30 mouse cellular contexts compared by ENCODE assay signal in the genomic region with DNA sequence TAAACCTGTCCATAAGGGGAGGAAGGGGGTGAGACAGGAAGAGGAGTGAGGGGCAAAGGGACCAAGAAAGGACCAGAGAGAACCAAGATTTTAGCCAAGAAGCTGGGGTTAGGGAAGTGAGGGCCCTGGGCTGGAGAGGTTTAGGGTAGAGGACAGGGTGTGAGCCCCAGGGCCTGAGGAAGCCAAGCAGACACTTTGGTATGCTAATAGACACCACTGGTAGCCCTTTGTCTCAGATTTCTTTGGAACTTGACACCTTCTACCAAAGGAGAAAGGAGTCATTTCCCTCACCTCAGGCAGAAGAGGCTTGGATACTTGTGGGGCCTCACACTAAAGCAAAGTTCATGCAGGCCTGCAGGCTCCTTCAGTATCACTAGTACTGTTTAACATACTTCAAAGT. TPM values are rescaled to one million over a fixed set of nuclear protein-coding genes. Genes with fewer than 3 reads are reported as not detected.
A peak's percentile ranks its signal among the peaks of the same experiment; 100 is the strongest.
DNase-seq lines count a peak whose midpoint lies in the region; ATAC-seq and TF ChIP-seq lines count a peak whose summit lies in the region.
"Had no signal": no experiment of that assay in that cellular context is flagged by ENCODE, and none has a peak within 500 bp of the region (broad histone marks: within the 10 kb centered on the region; RNA-seq: fewer than 3 reads in every experiment).

No protein-coding gene starts in this region.

- no peak for ATAC-seq in intestine, embryonic 16.5 days
- ATAC-seq in intestine, postnatal 0 days: no peak
- no peak for ATAC-seq in embryonic facial prominence, embryonic 11.5 days (replicated peaks; ENCODE audit: insufficient number of reproducible peaks, low FRiP score, low TSS enrichment, low read depth)
- ATAC-seq: forebrain, embryonic 14.5 days; inflammation-experienced regulatory T-cells, adult 6 months; liver, embryonic 12.5 days; liver, postnatal 0 days had no signal

- no peaks in the 10 kb centered on the region for H3K27me3 ChIP-seq in intestine, embryonic 16.5 days (replicated peaks; ENCODE audit: control insufficient read depth, insufficient read depth, low read length)
- H3K27me3 ChIP-seq in intestine, postnatal 0 days (replicated peaks; ENCODE audit: control insufficient read depth, insufficient read depth, low read length): no peaks in the 10 kb centered on the region
- H3K27me3 ChIP-seq in embryonic facial prominence, embryonic 11.5 days (ENCODE audit: control insufficient read depth, insufficient read depth, low read length): no peaks in the 10 kb centered on the region
- H3K27me3 ChIP-seq: midbrain, embryonic 12.5 days; neural tube, embryonic 13.5 days; stomach, embryonic 15.5 days had no signal

- H3K4me1 ChIP-seq in intestine, embryonic 16.5 days (ENCODE audit: control insufficient read depth, insufficient read depth, low read length): peaks cover 5% of the 10 kb centered on the region; the same call in 1 of the 2 replicates
- peaks cover 5% of the 10 kb centered on the region; the same call in 1 of the 2 replicates for H3K4me1 ChIP-seq in intestine, postnatal 0 days (replicated peaks; ENCODE audit: control insufficient read depth, insufficient read depth, low read length)
- no peaks in the 10 kb centered on the region for H3K4me1 ChIP-seq in embryonic facial prominence, embryonic 11.5 days (ENCODE audit: control insufficient read depth, insufficient read depth, low read length)
- H3K4me1 ChIP-seq: heart, embryonic 12.5 days; liver, embryonic 12.5 days; midbrain, embryonic 12.5 days; neural tube, embryonic 13.5 days; stomach, embryonic 15.5 days had no signal

- no peak overlapping the region for H3K9ac ChIP-seq in intestine, embryonic 16.5 days (ENCODE audit: low read depth, low read length)
- H3K9ac ChIP-seq in intestine, postnatal 0 days (ENCODE audit: low read depth, low read length): no peak overlapping the region
- no peak overlapping the region for H3K9ac ChIP-seq in embryonic facial prominence, embryonic 11.5 days (replicated peaks; ENCODE audit: low read length)
- H3K9ac ChIP-seq: heart, embryonic 12.5 days; hindbrain, embryonic 14.5 days; liver, embryonic 12.5 days; liver, postnatal 0 days; midbrain, embryonic 12.5 days; neural tube, embryonic 13.5 days; stomach, embryonic 15.5 days had no signal

- peak; percentile 92 for DNase-seq in ES-CJ7 (ENCODE audit: low read depth, low spot score)
- DNase-seq in embryo, embryonic 10 days (ENCODE audit: low spot score): peak; percentile 43
- peak; percentile 14 for DNase-seq in embryonic facial prominence, embryonic 11.5 days (ENCODE audit: low spot score)
- DNase-seq in left cerebral cortex, postnatal 25 days (ENCODE audit: low spot score in 2 of 2): no peak
- DNase-seq in layer of hippocampus, adult 8-10 months (ENCODE audit: low spot score in 2 of 2): no peak
- DNase-seq: adrenal gland, adult 8-10 months; B cell, adult 2 months; cerebellum, adult 8-10 months; cerebellum, postnatal 25 days; gastrocnemius, postnatal 25 days; heart, adult 18-20 months; heart, postnatal 4 days; kidney, adult 2 months; kidney, postnatal 10 days; layer of hippocampus, adult 9-11 months; left cerebral cortex, postnatal 4 days; liver, postnatal 0 days; lung, postnatal 36 days; right cerebral cortex, postnatal 14 days had no signal

- peak overlapping the region; percentile 19; the same call in 1 of the 2 replicates for H3K27ac ChIP-seq in intestine, embryonic 16.5 days (ENCODE audit: low read length)
- no peak overlapping the region; the same call in 1 of the 2 replicates for H3K27ac ChIP-seq in intestine, postnatal 0 days (ENCODE audit: low read depth, low read length)
- no peak overlapping the region for H3K27ac ChIP-seq in embryonic facial prominence, embryonic 11.5 days (replicated peaks; ENCODE audit: low read depth, low read length)
- H3K27ac ChIP-seq: hindbrain, embryonic 14.5 days; left cerebral cortex, adult 2 months; liver, embryonic 12.5 days; midbrain, embryonic 12.5 days; neural tube, embryonic 13.5 days; stomach, embryonic 15.5 days had no signal

- no peaks in the 10 kb centered on the region for H3K36me3 ChIP-seq in intestine, embryonic 16.5 days (ENCODE audit: control insufficient read depth, insufficient read depth, low read length)
- no peaks in the 10 kb centered on the region for H3K36me3 ChIP-seq in intestine, postnatal 0 days (ENCODE audit: control insufficient read depth, insufficient read depth)
- no peaks in the 10 kb centered on the region for H3K36me3 ChIP-seq in embryonic facial prominence, embryonic 11.5 days (replicated peaks; ENCODE audit: control insufficient read depth, insufficient read depth, low read depth, low read length)
- H3K36me3 ChIP-seq: heart, embryonic 12.5 days; liver, embryonic 12.5 days; midbrain, embryonic 12.5 days; neural tube, embryonic 13.5 days; stomach, embryonic 15.5 days had no signal

- H3K4me2 ChIP-seq in intestine, embryonic 16.5 days (ENCODE audit: low read depth, low read length): no peak overlapping the region
- H3K4me2 ChIP-seq in intestine, postnatal 0 days (replicated peaks; ENCODE audit: low read depth): no peak overlapping the region
- no peak overlapping the region for H3K4me2 ChIP-seq in embryonic facial prominence, embryonic 11.5 days (ENCODE audit: low read depth, low read length)
- H3K4me2 ChIP-seq: heart, embryonic 12.5 days; hindbrain, embryonic 14.5 days; liver, embryonic 12.5 days; midbrain, embryonic 12.5 days; neural tube, embryonic 13.5 days; stomach, embryonic 15.5 days had no signal

- no peak for TF ChIP-seq CTCF in intestine, postnatal 0 days (IDR thresholded peaks at IDR 0.05; ENCODE audit: low read depth)

- H3K4me3 ChIP-seq in intestine, embryonic 16.5 days (ENCODE audit: low read length): no peak overlapping the region
- no peak overlapping the region for H3K4me3 ChIP-seq in intestine, postnatal 0 days (ENCODE audit: low read depth, low read length)
- H3K4me3 ChIP-seq in embryonic facial prominence, embryonic 11.5 days (ENCODE audit: low read depth, low read length): no peak overlapping the region
- H3K4me3 ChIP-seq: heart, embryonic 12.5 days; left cerebral cortex, adult 2 months; liver, embryonic 12.5 days; midbrain, embryonic 12.5 days; neural tube, embryonic 13.5 days; stomach, embryonic 15.5 days had no signal

- intact Hi-C loops in left cerebral cortex, postnatal 25 days (cut with DNase I): no loop called here

- H3K9me3 ChIP-seq in intestine, embryonic 16.5 days (ENCODE audit: control insufficient read depth, low read length): no peaks in the 10 kb centered on the region
- H3K9me3 ChIP-seq in intestine, postnatal 0 days (ENCODE audit: control insufficient read depth): no peaks in the 10 kb centered on the region
- no peaks in the 10 kb centered on the region for H3K9me3 ChIP-seq in embryonic facial prominence, embryonic 11.5 days (replicated peaks; ENCODE audit: control insufficient read depth, low read length)
- H3K9me3 ChIP-seq: heart, embryonic 12.5 days; liver, embryonic 12.5 days; midbrain, embryonic 12.5 days; neural tube, embryonic 13.5 days; stomach, embryonic 15.5 days had no signal

RNA-seq across cellular contexts. Expression of a gene that starts 30.7 kb away (rescaled TPM):
- 341 and 355 TPM in 2 replicates for polyA plus RNA-seq in intestine, embryonic 16.5 days (2015; fragmentation: Nextera tagmentation; extraction: Ambion mirVana)
- 148 and 153 TPM in 2 replicates for polyA plus RNA-seq in intestine, postnatal 0 days (2015; fragmentation: Nextera tagmentation; extraction: Ambion mirVana)
- polyA plus RNA-seq in embryonic facial prominence, embryonic 11.5 days (2014; fragmentation: Nextera tagmentation; extraction: Ambion mirVana): 257 and 261 TPM in 2 replicates
- 100 to 1,000 TPM; 124 to 130 TPM for total RNA-seq in left cerebral cortex, postnatal 25 days (2021)
- total RNA-seq in layer of hippocampus, adult 8-10 months (2022): 100 to 1,000 TPM; 150 to 156 (median 153) TPM

RNA-seq across cellular contexts. Expression of a gene that starts 31.2 kb away (rescaled TPM):
- polyA plus RNA-seq in intestine, embryonic 16.5 days (2015; fragmentation: Nextera tagmentation; extraction: Ambion mirVana): 0.34 and 0.54 TPM in 2 replicates
- polyA plus RNA-seq in intestine, postnatal 0 days (2015; fragmentation: Nextera tagmentation; extraction: Ambion mirVana): 0.09 and 0.21 TPM in 2 replicates
- 0.49 and 0.52 TPM in 2 replicates for polyA plus RNA-seq in embryonic facial prominence, embryonic 11.5 days (2014; fragmentation: Nextera tagmentation; extraction: Ambion mirVana)
- total RNA-seq in left cerebral cortex, postnatal 25 days (2021): 1 to 10 TPM; 1.0 to 1.4 TPM
- 1 to 10 TPM in 3 of 4 experiments, under 1 TPM in 1; 0.93 to 2.1 (median 1.2) TPM for total RNA-seq in layer of hippocampus, adult 8-10 months (2022)

RNA-seq across cellular contexts. Expression of a gene that starts 43.8 kb away (rescaled TPM):
- 12.8 and 15.4 TPM in 2 replicates for polyA plus RNA-seq in intestine, embryonic 16.5 days (2015; fragmentation: Nextera tagmentation; extraction: Ambion mirVana)
- polyA plus RNA-seq in intestine, postnatal 0 days (2015; fragmentation: Nextera tagmentation; extraction: Ambion mirVana): 9.3 and 9.7 TPM in 2 replicates
- polyA plus RNA-seq in embryonic facial prominence, embryonic 11.5 days (2014; fragmentation: Nextera tagmentation; extraction: Ambion mirVana): 30.1 and 40.4 TPM in 2 replicates
- total RNA-seq in left cerebral cortex, postnatal 25 days (2021): 1 to 10 TPM; 1.2 to 1.6 TPM
- total RNA-seq in layer of hippocampus, adult 8-10 months (2022): 1 to 10 TPM; 1.5 to 2.3 (median 1.7) TPM

Comparison
In these comparisons a context has a peak if more than half of its experiments do, and no peak if none do; other contexts are left out.
1. DNase-seq: peak in ES-CJ7 (single experiment), embryo, embryonic 10 days (single experiment) and embryonic facial prominence, embryonic 11.5 days (single experiment); none in left cerebral cortex, postnatal 25 days (0 of 2) and layer of hippocampus, adult 8-10 months (0 of 2).